Mouse (Mus musculus) heart, postnatal 25 days (tissue): ENCODE results near the gene Il1f5. TPM values are rescaled to one million over a fixed set of nuclear protein-coding genes. Genes with fewer than 3 reads are reported as not detected.

Experiments
- DNase-seq: peaks from one replicate; pipeline ENCODE4 v3.0.0; 2022; ENCODE audit warnings: low spot score
- intact Hi-C: fragments of 180-260 bp; cut with DNase I; formaldehyde crosslinking; loops from one replicate; pipeline ENCODE4 v1.15.1; 2025
- total RNA-seq, 2 experiments: library from RNA; stranded (reverse); gene quantifications; 2 replicates each; pipeline ENCODE4 v1.2.3; 2021

The Il1f5 gene
- total RNA-seq = not detected

DNA sequence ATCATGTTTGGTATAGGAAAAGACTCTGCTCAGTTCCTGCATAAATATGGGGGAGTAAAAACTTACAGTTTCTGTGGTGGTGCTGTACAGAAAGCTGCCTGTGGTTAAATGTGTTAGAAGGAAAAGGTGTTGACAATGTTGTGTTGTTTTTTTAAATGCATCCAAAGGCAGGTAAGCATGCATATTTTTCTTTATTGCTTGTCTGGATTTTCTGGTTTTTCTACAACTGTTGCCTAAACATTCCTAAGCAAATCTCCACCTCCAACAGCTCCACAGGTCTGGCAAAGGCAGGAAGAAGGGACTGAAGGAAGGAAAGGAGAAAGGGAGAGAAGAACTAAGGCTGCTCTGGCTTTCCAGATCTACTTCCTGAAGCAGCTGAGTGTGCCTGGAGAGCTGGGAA, at the start of gene Il1f5:
Gene Il1f5, plus strand, starts transcription at position 301 of the 400 bp plus-strand sequence.
- DNase-seq = no peak
- intact Hi-C loops = no loop called here

DNA sequence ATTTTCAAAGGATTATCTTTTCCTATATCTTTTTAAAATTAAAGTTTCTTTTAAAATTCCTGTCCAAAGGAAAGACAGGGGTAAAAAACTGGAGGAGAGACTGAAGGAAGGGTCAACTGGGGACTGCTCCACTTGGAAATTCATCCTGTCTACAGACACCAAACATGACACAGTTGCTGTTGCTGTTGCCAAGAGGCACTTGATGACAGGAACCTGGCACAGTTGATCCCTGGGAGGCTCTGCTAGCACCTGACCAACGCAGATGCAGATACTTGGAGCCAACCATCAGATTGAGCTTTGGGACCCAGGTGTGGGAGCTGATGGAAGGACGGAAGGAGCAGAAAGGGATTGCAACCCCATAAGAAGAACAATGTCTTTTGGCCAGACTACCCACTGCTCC, 49.6 kb upstream of the Il1f5 start:
- intact Hi-C loops = no loop called here
- no peak for DNase-seq

DNA sequence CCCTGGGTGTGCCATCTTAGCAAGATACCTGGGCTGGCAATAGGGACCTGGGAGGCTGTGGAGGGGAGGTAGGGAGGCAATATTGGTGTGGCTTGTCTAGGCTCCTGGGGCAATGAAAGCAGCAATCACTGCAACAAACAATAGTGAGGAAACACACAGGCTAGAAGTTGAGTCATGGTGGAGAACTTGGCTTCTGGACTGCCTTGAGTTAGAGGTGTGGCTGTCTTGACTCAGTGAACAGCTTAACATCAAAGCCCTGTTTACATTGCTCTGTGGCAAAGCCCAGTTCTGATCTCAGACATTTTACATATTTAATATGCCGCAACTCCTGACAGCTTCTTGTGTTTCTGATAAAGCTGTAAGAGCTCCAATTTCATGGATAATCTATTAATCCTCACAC, 9.3 kb upstream of the Il1f5 start:
- intact Hi-C loops = no loop called here
- no peak for DNase-seq

DNA sequence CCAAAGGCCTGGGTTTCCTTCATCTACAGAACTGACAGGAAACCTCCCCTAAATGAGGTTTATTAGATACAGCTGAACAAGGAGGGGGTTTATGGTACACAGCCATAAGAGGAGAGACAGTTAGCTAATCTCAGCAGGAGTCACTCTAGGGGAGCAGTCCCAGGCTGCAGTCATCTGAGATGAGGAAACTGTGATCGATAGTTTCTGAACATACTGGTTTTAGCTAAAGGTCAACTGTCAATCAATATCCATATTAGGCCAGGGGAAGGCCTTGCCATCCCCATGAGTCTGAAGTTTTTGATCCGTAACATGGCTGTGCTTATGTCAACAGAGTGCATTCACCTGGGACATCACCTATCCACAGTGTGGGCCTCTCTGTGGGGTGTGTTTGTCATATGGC, 3.1 kb upstream of the Il1f5 start:
- DNase-seq = no peak
- intact Hi-C loops = no loop called here

DNA sequence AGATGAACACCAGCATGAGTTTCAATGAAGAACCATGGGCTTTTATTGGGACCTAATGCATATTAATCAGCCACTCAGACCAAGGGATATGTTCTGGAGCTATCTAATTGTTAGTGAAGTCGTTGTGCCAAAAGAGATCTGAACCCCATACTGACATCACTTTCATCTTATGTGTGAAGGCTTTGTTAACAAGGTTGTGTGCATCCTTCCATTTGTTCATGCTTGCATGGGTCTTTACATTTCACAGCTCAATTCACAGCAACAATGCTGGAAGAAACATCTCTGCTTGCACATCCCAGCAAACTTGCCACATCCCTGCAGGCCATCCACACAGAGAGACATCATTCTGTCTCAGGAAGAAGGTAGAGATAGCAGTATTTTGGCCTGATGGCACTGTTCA, 1.6 kb upstream of the Il1f5 start:
- DNase-seq = no peak

DNA sequence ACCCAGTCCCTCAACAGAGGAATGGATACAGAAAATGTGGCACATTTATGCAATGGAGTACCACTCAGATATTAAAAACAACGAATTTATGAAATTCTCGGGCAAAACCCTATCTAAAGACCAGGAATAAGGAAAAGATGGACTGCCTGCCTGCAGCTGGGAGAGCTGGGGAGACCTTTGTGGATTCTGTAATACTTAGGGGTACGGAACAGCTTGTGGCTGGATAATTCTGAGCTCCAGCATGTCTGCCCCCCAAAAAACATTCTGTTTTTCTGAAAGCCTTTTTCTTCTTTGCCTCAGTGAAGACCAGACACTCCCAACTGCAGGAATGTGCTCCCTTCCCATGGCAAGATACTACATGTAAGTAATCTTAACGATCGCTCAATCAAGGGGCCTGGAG, 14.1 kb downstream of the Il1f5 start, which contains the start of gene Il1f10:
Gene Il1f10, plus strand, starts transcription at position 301 of the 400 bp plus-strand sequence.
- DNase-seq = no peak
- intact Hi-C loops = loop anchor here (10.0 kb wide), 1 partner anchor 464 kb away; no protein-coding TSS in a partner anchor

More for the DNA sequence above, 1.6 kb upstream of the Il1f5 start:
- intact Hi-C loops = no loop called here

DNA sequence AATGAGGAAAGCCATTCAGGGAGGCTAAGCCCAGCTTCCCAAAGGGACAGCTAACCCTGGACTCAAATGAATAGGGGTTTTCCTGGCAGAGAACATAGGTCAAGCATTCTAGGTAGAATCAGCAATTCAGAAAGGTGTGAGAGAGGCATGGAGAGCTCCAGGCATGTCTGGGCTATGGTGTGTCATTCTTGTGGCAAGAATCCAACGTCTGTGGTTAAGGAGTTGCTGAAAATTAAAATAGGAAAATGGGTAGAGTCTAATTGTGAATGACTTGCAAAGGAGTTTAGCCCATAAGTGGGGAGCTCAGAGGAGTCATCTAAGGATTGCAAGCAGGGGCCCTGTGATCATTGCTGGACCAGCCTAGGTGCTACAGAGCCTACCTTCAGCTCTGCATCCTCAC, 17.9 kb downstream of the Il1f5 start:
- intact Hi-C loops = loop anchor here (10.0 kb wide), 1 partner anchor 460 kb away; no protein-coding TSS in a partner anchor
- no peak for DNase-seq

DNA sequence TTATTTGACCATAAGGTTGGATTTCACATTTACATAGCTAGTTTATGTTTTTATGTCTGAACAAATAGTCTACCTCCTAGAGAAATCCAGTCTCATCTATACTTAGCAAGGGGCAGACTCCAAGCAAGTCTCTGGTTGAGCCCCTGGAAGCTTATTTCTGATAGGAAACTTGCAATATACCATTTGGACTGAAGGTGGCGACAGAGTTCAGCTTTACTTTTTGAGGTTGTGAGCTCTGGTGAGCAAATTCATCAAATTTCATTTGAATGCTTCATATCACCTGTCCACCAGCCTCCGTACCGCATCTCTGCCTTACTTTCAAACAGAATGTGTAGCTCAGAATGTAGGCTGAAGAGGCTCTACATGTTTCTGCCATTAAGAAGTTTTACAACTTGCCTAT, 20.1 kb downstream of the Il1f5 start:
- DNase-seq = no peak
- intact Hi-C loops = loop anchor here (1.0 to 10.0 kb wide), 3 partner anchors 108 to 458 kb away; no protein-coding TSS in a partner anchor

DNA sequence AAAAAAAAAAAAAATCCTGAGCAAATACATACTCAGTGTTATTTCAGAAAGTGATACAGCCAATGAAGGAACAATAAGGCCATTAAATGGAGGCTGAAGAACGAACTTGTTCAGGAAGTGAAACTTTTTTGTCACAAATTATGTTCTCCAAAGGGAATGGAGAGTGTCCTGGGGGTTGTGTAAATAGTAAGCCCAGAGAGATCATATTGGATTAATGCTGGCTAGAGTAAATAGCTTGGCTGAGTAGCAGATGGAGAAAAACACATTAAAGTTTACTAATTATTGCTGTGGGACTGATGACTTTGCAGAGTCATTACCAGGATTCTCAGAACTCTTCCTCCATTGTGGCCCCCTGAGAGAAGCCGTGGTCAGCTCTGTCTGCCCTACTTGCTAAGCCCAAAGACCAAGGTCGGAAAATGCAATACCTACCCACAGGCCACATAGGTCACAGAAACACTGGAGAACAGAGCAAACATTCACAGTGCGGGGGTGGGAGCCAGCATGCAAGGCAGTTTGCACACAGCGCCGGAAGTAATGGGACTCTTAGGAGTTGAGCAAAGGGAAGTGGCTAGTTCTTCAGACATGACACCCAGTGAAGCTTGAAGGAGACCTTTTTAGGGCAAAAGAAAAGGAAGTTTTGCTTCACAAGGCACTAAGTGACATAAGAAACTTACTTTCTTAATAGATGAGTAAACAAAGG, 34.7 kb downstream of the Il1f5 start:
- no peak for DNase-seq
- intact Hi-C loops = no loop called here

DNA sequence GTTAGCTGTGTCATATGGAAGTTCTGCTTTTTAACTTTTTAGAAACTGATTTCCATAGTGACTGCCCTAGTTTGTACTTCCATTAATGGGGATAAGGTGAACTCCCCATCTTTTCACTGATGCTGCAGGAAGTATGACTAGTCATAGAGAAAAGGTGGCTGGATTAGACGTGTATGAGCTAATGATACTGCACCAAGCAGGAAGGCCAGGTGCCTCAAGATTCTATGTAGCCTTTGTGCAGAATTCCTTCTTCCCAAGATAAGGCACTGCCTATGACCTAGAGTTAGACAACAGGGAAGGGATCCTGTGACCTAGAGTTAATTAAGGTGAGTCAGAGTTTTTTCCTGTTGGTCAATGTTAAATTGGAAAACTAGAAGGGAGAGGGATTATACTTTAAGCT, 40.2 kb downstream of the Il1f5 start:
- intact Hi-C loops = no loop called here
- no peak for DNase-seq

DNA sequence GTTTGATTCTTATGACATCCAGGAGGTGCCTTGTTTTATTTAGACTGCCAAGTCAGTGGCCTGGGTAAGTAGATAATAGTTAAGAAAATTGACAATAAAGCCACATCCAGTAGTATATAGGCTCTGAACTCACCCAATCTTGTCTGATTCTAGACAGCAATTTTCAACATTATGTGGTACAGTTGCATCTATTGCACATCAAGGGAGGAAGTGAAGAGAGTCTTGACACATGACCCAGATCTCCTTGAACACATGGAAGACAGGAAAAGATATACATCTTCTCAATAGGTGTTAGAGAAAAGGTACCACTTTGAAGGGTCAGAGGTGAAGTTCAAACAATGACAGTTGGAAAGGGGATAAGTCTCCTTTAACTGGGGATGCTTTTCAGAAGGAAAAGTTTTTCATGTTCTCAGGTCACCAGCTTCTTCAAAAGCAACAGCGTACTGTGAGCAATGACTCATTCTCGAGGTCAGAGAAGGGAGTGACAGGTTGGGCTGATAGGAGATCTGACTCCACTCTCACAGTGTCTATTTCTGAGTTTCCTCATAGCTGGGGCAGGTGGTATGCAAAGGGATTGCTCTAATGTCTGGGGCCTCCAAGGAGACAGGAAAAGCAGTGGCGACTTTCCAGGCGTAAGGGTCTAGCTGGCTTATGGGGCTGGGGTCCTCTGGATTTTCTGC, 41.3 kb downstream of the Il1f5 start:
- no peak for DNase-seq
- intact Hi-C loops = no loop called here

Other genes starting within 250 kb of the Il1f5 start
- 10 to 100 TPM; 11.7 to 14.6 TPM for gene Hnmt, start 227.6 kb upstream of the Il1f5 start, total RNA-seq
- gene Tbpl2, start 180.4 kb upstream of the Il1f5 start, total RNA-seq = not detected
- not detected for gene Il1f8, start 123.8 kb upstream of the Il1f5 start, total RNA-seq
- not detected for gene Il1f9, start 90.5 kb upstream of the Il1f5 start, total RNA-seq
- gene Il1f6, start 61.5 kb upstream of the Il1f5 start, total RNA-seq = not detected
- not detected for gene Il1f10, start 14.2 kb downstream of the Il1f5 start, total RNA-seq
- gene Il1rn, start 59.9 kb downstream of the Il1f5 start, total RNA-seq = not detected
- 1 to 10 TPM; 1.1 to 1.2 TPM for gene Psd4, start 90.6 kb downstream of the Il1f5 start, total RNA-seq
- not detected for gene Pax8, start 198.6 kb downstream of the Il1f5 start, total RNA-seq